Mouse (Mus musculus): ENCODE data around the gene Gm2000. TPM values are rescaled to one million over a fixed set of nuclear protein-coding genes. Genes with fewer than 3 reads are reported as not detected.
"Not testable (repeated sequence)": the region's sequence is repeated elsewhere in the genome, so short reads cannot be mapped to it uniquely, and the experiment has no call there.

Gm2000 gene
- 100 to 1,000 TPM; 298 to 346 TPM for total RNA-seq (2021)
- long read RNA-seq, experiment 1, transcript Gm2000-201 (1 exons, 445 nt), result major isoform, 15 of 15 reads
- long read RNA-seq, experiment 1, partial matches to known transcripts, result 0 of 15 reads
- long read RNA-seq, experiment 1, other reads (novel, unspliced or antisense), result 0 of 15 reads
- long read RNA-seq, experiment 2, transcript Gm2000-201 (1 exons, 445 nt), result major isoform, 12 of 12 reads
- long read RNA-seq, experiment 2, partial matches to known transcripts, result 0 of 12 reads
- long read RNA-seq, experiment 2, other reads (novel, unspliced or antisense), result 0 of 12 reads

GRCm38 (mm10) chr1:156365740-156366139, at the start of gene Gm2000:
Gene Gm2000, plus strand, starts transcription at chr1:156366040.
- H3K27ac ChIP-seq, result no peak within 1 kb of the TSS
- intact Hi-C loops (cut with DNase I), result no loop called here
- H3K4me3 ChIP-seq, result no peak within 1 kb of the TSS
- DNase-seq (ENCODE audit: extremely low spot score in 1 of 2, low spot score in 2 of 2), result no peak
- TF ChIP-seq CTCF (IDR thresholded peaks at IDR 0.05), result no peak

GRCm38 (mm10) chr1:156323126-156323525, 42.7 kb upstream of the Gm2000 start:
- intact Hi-C loops (cut with DNase I), result loop anchor here (5.0 kb wide), 1 partner anchor 79 kb away; no protein-coding TSS in a partner anchor
- H3K27ac ChIP-seq, result no peak overlapping the region
- TF ChIP-seq CTCF (IDR thresholded peaks at IDR 0.05), result no peak
- H3K4me3 ChIP-seq, result no peak overlapping the region
- no peak for DNase-seq (ENCODE audit: extremely low spot score in 1 of 2, low spot score in 2 of 2)

- intact Hi-C loops (cut with DNase I), result no loop called here
- Histone ChIP-seq H3K4me3 (no peak overlapping the region), H3K27ac (no peak overlapping the region)
- TF ChIP-seq CTCF (IDR thresholded peaks at IDR 0.05), result no peak
- DNase-seq (ENCODE audit: extremely low spot score in 1 of 2, low spot score in 2 of 2), result no peak
Measured at GRCm38 (mm10) chr1:156340847-156341246, 25.0 kb upstream of the Gm2000 start.

GRCm38 (mm10) chr1:156344433-156344832, 21.4 kb upstream of the Gm2000 start:
- no peak for DNase-seq (ENCODE audit: extremely low spot score in 1 of 2, low spot score in 2 of 2)
- TF ChIP-seq CTCF (IDR thresholded peaks at IDR 0.05), result no peak
- intact Hi-C loops (cut with DNase I), result no loop called here
- H3K27ac ChIP-seq, result no peak overlapping the region
- H3K4me3 ChIP-seq, result no peak overlapping the region

- H3K4me3 ChIP-seq, result no peak overlapping the region
- intact Hi-C loops (cut with DNase I), result no loop called here
- no peak overlapping the region for H3K27ac ChIP-seq
- no peak for DNase-seq (ENCODE audit: extremely low spot score in 1 of 2, low spot score in 2 of 2)
- TF ChIP-seq CTCF (IDR thresholded peaks at IDR 0.05), result no peak
Measured at GRCm38 (mm10) chr1:156345633-156346032, 20.2 kb upstream of the Gm2000 start.

GRCm38 (mm10) chr1:156349031-156349430, 16.8 kb upstream of the Gm2000 start:
- intact Hi-C loops (cut with DNase I), result no loop called here
- no peak for DNase-seq (ENCODE audit: extremely low spot score in 1 of 2, low spot score in 2 of 2)
- Histone ChIP-seq H3K4me3 (no peak overlapping the region), H3K27ac (no peak overlapping the region)
- no peak for TF ChIP-seq CTCF (IDR thresholded peaks at IDR 0.05)

- intact Hi-C loops (cut with DNase I), result no loop called here
- no peak for DNase-seq (ENCODE audit: extremely low spot score in 1 of 2, low spot score in 2 of 2)
- TF ChIP-seq CTCF (IDR thresholded peaks at IDR 0.05), result no peak
- no peak overlapping the region for H3K4me3 ChIP-seq
- H3K27ac ChIP-seq, result no peak overlapping the region
Measured at GRCm38 (mm10) chr1:156350441-156350840, 15.4 kb upstream of the Gm2000 start.

GRCm38 (mm10) chr1:156352466-156352865, 13.4 kb upstream of the Gm2000 start:
- Histone ChIP-seq H3K27ac (no peak overlapping the region), H3K4me3 (no peak overlapping the region)
- intact Hi-C loops (cut with DNase I), result no loop called here
- no peak for DNase-seq (ENCODE audit: extremely low spot score in 1 of 2, low spot score in 2 of 2)
- no peak for TF ChIP-seq CTCF (IDR thresholded peaks at IDR 0.05)

GRCm38 (mm10) chr1:156381217-156381616, 15.4 kb downstream of the Gm2000 start:
- H3K27ac ChIP-seq, result no peak overlapping the region
- H3K4me3 ChIP-seq, result no peak overlapping the region
- no peak for DNase-seq (ENCODE audit: extremely low spot score in 1 of 2, low spot score in 2 of 2)
- intact Hi-C loops (cut with DNase I), result no loop called here
- no peak for TF ChIP-seq CTCF (IDR thresholded peaks at IDR 0.05)

- intact Hi-C loops (cut with DNase I), result no loop called here
- TF ChIP-seq CTCF (IDR thresholded peaks at IDR 0.05), result no peak
- no peak for DNase-seq (ENCODE audit: extremely low spot score in 1 of 2, low spot score in 2 of 2)
- Histone ChIP-seq H3K4me3 (no peak overlapping the region), H3K27ac (no peak overlapping the region)
Measured at GRCm38 (mm10) chr1:156386232-156386631, 20.4 kb downstream of the Gm2000 start.

GRCm38 (mm10) chr1:156386880-156387279, 21.0 kb downstream of the Gm2000 start:
- no peak for DNase-seq (ENCODE audit: extremely low spot score in 1 of 2, low spot score in 2 of 2)
- H3K4me3 ChIP-seq, result no peak overlapping the region
- no peak for TF ChIP-seq CTCF (IDR thresholded peaks at IDR 0.05)
- H3K27ac ChIP-seq, result no peak overlapping the region
- intact Hi-C loops (cut with DNase I), result no loop called here

GRCm38 (mm10) chr1:156393148-156393547, 27.3 kb downstream of the Gm2000 start:
- Histone ChIP-seq H3K27ac (no peak overlapping the region), H3K4me3 (no peak overlapping the region)
- DNase-seq (ENCODE audit: extremely low spot score in 1 of 2, low spot score in 2 of 2), result no peak
- no peak for TF ChIP-seq CTCF (IDR thresholded peaks at IDR 0.05)
- intact Hi-C loops (cut with DNase I), result no loop called here

GRCm38 (mm10) chr1:156400159-156400558, 34.3 kb downstream of the Gm2000 start:
- not testable (repeated sequence) for DNase-seq (ENCODE audit: extremely low spot score in 1 of 2, low spot score in 2 of 2); H3K27ac ChIP-seq; H3K4me3 ChIP-seq
- intact Hi-C loops (cut with DNase I), result loop anchor here (5.0 kb wide), 1 partner anchor 78 kb away; no protein-coding TSS in a partner anchor

Data from left cerebral cortex, adult 2 months (tissue).